Mouse (Mus musculus) frontal cortex, postnatal 14 days (tissue): ENCODE measurements around the gene 1110008L16Rik.
A peak's percentile ranks its signal among the peaks of the same experiment; 100 is the strongest.
"Not testable (repeated sequence)": the region's sequence is repeated elsewhere in the genome, so short reads cannot be mapped to it uniquely, and the experiment has no call there.

Source experiments
- DNase-seq, 2 experiments: peaks; one replicate each; pipeline ENCODE4 v3.0.0; 2022; ENCODE audit warnings: low spot score in 2 of 2

1110008L16Rik gene

DNA sequence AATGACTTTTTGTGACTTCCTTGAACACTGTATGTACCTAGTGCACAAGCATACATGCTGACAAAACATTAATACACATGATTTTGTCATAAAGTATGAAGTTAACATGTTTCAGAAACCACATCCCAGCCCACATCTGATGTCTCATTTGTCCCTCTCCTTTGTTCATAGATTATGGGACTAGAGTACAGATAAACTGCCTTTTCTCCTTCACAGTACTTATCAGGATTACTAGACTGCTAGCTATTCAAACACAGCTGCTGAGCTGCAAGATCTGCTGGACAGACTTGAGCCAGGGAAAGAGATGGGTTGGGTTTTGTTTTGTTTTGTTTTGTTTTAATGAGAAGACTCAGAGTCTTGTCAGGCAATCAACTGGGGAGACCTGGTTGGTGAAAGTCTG, 92.7 kb downstream of the 1110008L16Rik start:
- no peak for DNase-seq

DNA sequence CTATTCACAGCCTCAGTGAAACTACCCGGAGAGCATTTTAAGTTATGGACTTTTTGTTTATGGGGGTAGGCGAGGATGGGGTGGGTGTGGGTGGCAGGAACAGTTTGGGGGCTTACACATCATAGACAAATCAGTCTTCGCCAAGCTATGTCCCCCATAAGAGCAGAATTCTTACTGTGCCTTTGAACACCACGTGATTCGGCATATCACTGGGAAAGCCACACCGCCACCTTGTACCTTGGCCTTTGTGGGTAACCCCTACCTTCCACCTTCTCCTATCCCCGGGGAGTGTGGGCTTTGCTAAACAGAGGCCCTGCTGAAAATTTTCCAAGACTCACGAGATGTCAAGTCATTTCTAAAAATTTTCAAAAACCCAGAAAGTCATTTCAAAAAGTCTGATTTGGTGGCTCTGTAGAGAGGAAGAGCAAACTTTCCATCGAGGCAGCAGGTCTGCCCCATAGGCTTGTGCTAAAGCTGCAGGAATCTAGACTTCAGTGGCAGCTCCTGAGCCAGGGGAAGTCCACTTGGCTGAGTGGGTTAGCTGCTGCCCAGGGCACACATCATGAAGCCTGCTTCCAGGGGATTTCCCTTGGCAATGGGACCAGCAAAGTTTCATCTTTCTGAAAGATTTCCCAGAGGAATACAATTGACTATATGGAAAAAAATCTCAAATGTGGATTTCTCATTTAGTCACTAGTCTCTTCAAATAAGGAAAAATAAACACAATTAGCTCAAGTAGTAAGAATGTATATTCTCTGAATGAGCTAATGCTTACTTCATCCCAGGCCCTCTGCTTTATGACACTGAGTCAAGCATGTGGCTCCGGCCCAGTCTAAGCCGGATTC, 93.6 kb downstream of the 1110008L16Rik start:
- no peak for DNase-seq

- DNase-seq: not testable (repeated sequence)
These were observed 96.2 kb downstream of the 1110008L16Rik start for GRCm38 (mm10) chr12:55395601-55396000.

- no peak for DNase-seq
These were observed 97.2 kb downstream of the 1110008L16Rik start for GRCm38 (mm10) chr12:55396536-55396935.

DNA sequence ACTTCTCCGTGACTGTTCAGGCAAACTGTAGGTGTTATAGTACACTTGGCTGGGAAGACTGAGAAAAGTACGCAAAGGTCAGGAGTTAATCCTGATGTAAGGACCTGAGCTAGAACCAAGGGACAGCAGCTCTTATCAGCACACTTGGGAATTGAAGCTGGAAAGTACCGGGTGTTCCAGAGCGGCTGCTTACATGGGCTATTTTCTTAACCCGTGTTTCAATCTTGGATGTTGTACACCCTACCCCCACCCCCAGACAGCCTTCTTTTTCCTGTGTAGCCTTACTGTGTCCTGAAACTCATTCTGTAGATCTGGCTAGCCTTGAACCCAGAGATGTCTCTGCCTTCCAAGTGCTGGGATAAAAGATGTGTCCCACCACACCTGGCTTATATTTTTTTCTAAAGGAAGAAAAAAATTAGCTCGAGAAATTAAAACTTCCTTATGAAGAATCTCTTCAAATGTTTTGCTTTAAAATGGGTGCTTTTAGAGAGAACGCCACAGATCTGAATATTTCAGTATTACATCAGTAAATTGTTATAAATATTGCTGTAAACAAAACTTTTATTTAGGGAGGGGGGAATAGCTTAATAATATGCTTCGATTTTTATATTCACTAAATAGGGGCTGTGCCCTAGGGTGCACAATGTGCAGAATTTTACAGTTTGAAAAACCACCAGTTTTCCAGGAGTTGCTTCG, 98.3 kb downstream of the 1110008L16Rik start:
- no peak for DNase-seq

DNA sequence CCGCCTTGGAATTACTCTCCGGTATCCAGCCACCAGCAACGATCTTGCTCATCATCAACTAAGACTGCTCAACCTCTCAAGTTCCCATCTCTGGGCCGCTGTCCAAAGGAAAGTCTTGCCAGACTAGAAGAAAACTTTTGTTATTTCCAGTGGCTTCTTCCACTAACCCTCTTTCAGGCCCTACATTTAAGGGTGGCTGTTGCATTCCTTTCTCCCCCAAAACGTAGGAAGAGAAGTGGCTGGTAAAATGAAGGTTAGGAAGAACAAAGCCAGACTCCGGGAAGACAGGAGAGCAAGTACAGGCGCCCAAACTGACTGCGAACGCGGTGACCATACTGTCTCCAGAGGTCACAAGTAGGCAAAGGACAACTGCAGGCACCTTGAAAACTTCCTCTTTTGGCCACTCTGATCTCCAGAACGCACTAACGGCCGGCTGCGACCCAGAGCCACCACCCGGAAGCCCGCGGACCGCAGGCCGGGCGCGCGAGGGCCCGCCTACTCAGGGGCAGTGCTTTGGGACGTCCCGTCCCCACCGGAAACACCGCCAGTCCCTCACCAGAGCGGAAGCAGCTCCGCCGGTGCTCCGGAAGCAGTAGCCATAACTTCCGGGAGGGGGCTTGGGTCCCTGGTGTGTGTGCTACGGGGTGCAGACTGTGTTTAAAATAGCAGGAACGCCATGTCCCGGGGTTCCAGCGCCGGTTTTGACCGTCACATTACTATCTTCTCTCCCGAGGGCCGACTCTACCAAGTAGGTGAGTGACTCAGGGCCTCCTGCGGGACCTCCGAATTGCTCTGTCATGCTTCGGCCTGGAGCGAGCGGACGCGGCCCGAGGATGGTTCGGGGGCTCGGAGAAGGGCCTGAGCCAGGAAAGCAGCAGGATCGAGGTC, 99.1 kb downstream of the 1110008L16Rik start:
- peak; percentile 80 to 83 for DNase-seq

DNA sequence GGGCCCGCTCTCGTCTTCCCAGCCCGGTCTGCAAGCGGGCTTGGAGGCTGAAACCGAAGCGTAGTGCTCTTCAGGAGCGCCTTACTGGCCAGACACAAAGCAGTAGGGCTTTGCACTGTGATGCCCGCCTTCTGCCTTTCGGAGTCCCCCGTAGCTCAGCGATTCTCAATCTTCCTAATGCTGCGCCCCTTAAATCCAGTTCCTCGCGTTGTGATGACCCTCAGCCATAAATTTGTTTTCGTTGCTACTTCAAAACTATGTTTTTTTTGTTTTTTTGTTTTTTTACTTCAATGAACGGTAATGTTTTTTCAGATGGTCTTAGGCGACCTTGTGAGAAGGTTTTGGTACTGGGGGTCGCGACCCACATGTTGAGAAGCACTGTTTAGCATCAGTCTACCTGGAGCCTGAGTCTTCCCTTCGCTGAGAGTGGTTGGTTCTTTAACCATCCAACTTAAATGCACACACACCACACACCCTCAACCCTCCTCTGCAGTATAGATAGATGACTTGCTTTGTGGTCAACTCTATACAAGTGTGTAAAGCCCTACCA, 99.8 kb downstream of the 1110008L16Rik start:
- DNase-seq: no peak

DNA sequence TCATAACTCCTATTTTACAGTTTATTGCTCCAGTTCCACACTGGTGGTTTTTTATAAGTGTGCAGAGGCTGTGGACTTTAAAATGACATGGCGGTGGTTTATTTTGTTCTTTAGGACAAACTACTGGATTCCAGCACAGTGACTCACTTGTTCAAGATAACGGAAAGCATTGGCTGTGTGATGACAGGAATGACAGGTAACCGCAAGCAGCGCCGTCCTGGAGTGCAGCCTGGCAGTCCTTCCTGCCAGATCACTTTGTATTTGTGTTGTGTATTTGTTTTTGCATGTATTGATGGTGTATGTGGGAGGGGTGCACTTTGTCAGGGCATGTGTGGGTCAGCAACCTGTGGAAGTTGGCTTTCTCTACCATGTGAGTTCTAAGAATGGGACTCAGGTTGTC, 108.5 kb downstream of the 1110008L16Rik start:
- no peak for DNase-seq

DNA sequence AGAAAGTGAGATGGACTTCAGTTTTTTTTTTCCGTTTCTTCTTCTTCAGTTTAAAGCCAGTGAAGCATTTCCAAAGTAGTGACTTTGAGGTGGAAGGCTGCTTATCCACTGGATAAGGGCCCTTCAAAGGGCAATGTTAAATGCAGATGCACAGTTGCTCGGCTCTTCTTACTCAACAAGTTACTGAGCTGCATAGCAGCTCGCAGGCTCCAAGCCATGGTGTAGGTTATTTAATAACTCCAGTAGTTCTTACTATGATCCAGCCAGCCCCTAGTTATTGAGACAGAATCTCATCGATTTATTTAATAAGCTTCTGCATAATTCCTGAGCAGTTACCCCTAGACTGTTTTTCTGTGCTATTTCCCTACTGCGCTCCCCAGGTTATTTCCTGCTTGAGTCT, 115.9 kb downstream of the 1110008L16Rik start:
- DNase-seq: no peak

- no peak for DNase-seq
These were observed 116.4 kb downstream of the 1110008L16Rik start for GRCm38 (mm10) chr12:55415762-55416161.

GRCm38 (mm10) chr12:55420220-55420619, 120.8 kb downstream of the 1110008L16Rik start:
- DNase-seq: no peak

DNA sequence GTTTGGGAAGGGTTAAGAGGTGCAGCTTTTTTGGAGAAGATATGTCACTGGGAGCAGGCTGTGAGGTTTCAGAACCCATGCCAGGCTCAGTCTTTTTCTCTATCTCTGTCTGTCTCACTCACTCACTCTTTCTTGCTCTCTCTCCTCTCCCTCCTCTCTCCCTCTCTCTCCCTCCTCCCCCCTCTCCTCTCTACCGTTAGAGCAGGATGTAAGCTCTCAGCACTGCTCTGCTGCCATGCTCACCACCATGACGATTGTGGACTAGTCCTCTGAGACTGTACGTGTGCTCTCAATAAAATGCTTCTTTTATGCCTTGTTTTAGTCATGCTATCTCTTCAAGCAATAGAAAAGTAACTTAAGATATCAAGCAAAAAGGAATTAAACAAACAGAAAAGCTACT, 122.7 kb downstream of the 1110008L16Rik start:
- DNase-seq: no peak

DNA sequence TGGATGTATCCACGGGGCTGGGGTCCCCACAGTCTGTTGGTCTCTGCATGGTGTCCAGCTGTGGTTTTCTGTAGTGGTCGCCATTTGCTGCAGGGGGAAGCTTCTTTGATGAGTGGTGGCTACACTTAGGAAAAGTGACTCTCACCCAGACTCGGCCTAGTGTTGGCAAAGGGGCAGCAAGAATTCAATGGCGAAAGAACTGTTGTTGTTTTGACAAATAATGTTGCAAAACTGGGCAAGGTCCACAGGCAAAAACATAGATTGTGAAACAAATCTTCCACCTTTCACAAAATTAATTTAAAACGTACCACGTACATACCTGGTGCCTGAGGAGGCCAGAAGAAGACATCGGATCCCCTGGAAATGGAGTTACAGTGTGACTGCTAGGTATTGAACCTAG, 126.9 kb downstream of the 1110008L16Rik start:
- DNase-seq: no peak

GRCm38 (mm10) chr12:55429201-55429600, 129.8 kb downstream of the 1110008L16Rik start:
- no peak for DNase-seq

DNA sequence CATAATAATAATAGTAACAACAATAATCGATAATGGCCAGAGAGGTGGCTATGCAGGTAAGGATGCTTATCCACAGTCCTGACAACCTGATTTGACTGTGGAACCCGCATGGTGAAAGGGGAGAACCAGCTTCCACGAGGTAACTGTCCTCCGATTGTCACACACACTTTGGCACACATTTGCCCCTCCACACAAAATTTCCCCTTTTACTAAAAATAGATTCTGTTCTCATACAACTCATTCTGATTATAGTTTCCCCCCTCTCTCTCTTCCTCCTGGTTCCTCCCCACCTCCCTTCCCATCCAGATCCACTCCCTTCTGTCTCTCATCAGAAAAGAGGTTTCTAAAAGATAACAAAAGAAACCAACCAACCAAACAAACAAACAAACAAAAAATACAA, 130.6 kb downstream of the 1110008L16Rik start:
- DNase-seq: no peak
